Comparison of ENCODE assay signal across 22 mouse cellular contexts in genomic region chr13:101619154-101619553, GRCm38 (mm10).
DNase-seq lines count a peak whose midpoint lies in the region; ATAC-seq and TF ChIP-seq lines count a peak whose summit lies in the region.
"Had no signal": no experiment of that assay in that cellular context is flagged by ENCODE, and none has a peak within 500 bp of the region (broad histone marks: within the 10 kb centered on the region; RNA-seq: fewer than 3 reads in every experiment).

No protein-coding gene starts in this region.

- peak overlapping the region; percentile 41 for H3K4me2 ChIP-seq in myocyte (ENCODE audit: low read depth)
- no peak overlapping the region for H3K4me2 ChIP-seq in liver, embryonic 11.5 days
- H3K4me2 ChIP-seq in intestine, postnatal 0 days (replicated peaks; ENCODE audit: low read depth) = no peak overlapping the region

- H3K9me3 ChIP-seq in liver, embryonic 11.5 days (ENCODE audit: control insufficient read depth, low read length) = no peaks in the 10 kb centered on the region
- H3K9me3 ChIP-seq in intestine, postnatal 0 days (ENCODE audit: control insufficient read depth) = no peaks in the 10 kb centered on the region
- H3K9me3 ChIP-seq: G1E had no signal

- intact Hi-C loops in heart, adult 2 months (cut with DNase I) = no loop called here

- DNase-seq in heart, adult 11 months = peak; percentile 16
- DNase-seq in heart, adult 2 months = no peak
- DNase-seq in ZHBTc4 (ENCODE audit: low read depth, low spot score) = peak; percentile 6
- no peak for DNase-seq in liver, embryonic 11.5 days (ENCODE audit: low spot score)
- DNase-seq: adrenal gland, adult 2 months; adrenal gland, adult 8-10 months; adrenal gland, postnatal 10 days; adrenal gland, postnatal 14 days; adrenal gland, postnatal 25 days; adrenal gland, postnatal 36 days; B cell, adult 2 months; cerebellum, adult 11 months; cerebellum, adult 11-12 months; cerebellum, adult 18-20 months; cerebellum, adult 2 months had no signal

- no peaks in the 10 kb centered on the region for H3K27me3 ChIP-seq in heart, adult 2 months (ENCODE audit: control insufficient read depth, insufficient read depth, low read length)
- H3K27me3 ChIP-seq in myocyte (ENCODE audit: control insufficient read depth, insufficient read depth, insufficient read length) = no peaks in the 10 kb centered on the region
- no peaks in the 10 kb centered on the region for H3K27me3 ChIP-seq in liver, embryonic 11.5 days (replicated peaks; ENCODE audit: control insufficient read depth, insufficient read depth, low read length)
- H3K27me3 ChIP-seq in intestine, postnatal 0 days (replicated peaks; ENCODE audit: control insufficient read depth, insufficient read depth, low read length) = no peaks in the 10 kb centered on the region
- H3K27me3 ChIP-seq: CH12.LX, Patski had no signal

- H3ac ChIP-seq in myocyte (ENCODE audit: control insufficient read depth, insufficient read length) = no peak overlapping the region

- no peaks in the 10 kb centered on the region for H3K79me2 ChIP-seq in heart, adult 2 months (replicated peaks; ENCODE audit: control insufficient read depth, insufficient read depth, low read length)
- no peaks in the 10 kb centered on the region for H3K79me2 ChIP-seq in myocyte (ENCODE audit: control insufficient read depth, insufficient read depth)

- no peak for TF ChIP-seq POLR2A in heart, adult 2 months (IDR thresholded peaks at IDR 0.05; ENCODE audit: insufficient read depth, low read depth, low read length)
- TF ChIP-seq POLR2A in myocyte (IDR thresholded peaks at IDR 0.05; ENCODE audit: insufficient read length, low read depth) = no peak

- no peak for TF ChIP-seq CTCF in heart, adult 2 months (IDR thresholded peaks at IDR 0.05)
- no peak for TF ChIP-seq CTCF in intestine, postnatal 0 days (IDR thresholded peaks at IDR 0.05; ENCODE audit: low read depth)

- no peaks in the 10 kb centered on the region for H3K4me1 ChIP-seq in heart, adult 2 months (ENCODE audit: control insufficient read depth, insufficient read depth, low read length)
- no peaks in the 10 kb centered on the region for H3K4me1 ChIP-seq in liver, embryonic 11.5 days (replicated peaks; ENCODE audit: control insufficient read depth, insufficient read depth, low read length)
- no peaks in the 10 kb centered on the region for H3K4me1 ChIP-seq in intestine, postnatal 0 days (replicated peaks; ENCODE audit: control insufficient read depth, insufficient read depth, low read length)

- no peaks in the 10 kb centered on the region for H3K36me3 ChIP-seq in heart, adult 2 months (ENCODE audit: control insufficient read depth, insufficient read depth, low read length)
- H3K36me3 ChIP-seq in myocyte (ENCODE audit: control insufficient read depth, insufficient read depth) = no peaks in the 10 kb centered on the region
- no peaks in the 10 kb centered on the region for H3K36me3 ChIP-seq in liver, embryonic 11.5 days (ENCODE audit: control insufficient read depth, insufficient read depth, low read length)
- no peaks in the 10 kb centered on the region for H3K36me3 ChIP-seq in intestine, postnatal 0 days (ENCODE audit: control insufficient read depth, insufficient read depth)
- H3K36me3 ChIP-seq: G1E had no signal

- WGBS in heart, adult 2 months = 94% methylated on average over 1 of the region's 1 CpGs
- WGBS in liver, embryonic 11.5 days = 73% methylated on average over 1 of the region's 1 CpGs
- 97% methylated on average over 1 of the region's 1 CpGs for WGBS in intestine, postnatal 0 days

- no peak for ATAC-seq in liver, embryonic 11.5 days (replicated peaks; ENCODE audit: low FRiP score)
- no peak for ATAC-seq in intestine, postnatal 0 days
- ATAC-seq: activated CD4-positive, CD25-positive, alpha-beta regulatory T cell, adult 4 months; CD4-positive, CD25-positive, alpha-beta regulatory T cell, adult 4 months; Patski had no signal

- H3K9ac ChIP-seq in heart, adult 2 months (ENCODE audit: low read depth, low read length) = no peak overlapping the region
- H3K9ac ChIP-seq in liver, embryonic 11.5 days (ENCODE audit: low read depth, low read length) = no peak overlapping the region
- no peak overlapping the region for H3K9ac ChIP-seq in intestine, postnatal 0 days (ENCODE audit: low read depth, low read length)

- no peak for TF ChIP-seq EP300 in heart, adult 2 months (IDR thresholded peaks at IDR 0.05; ENCODE audit: insufficient read depth, low read depth, low read length)

- H3K27ac ChIP-seq in heart, adult 2 months = no peak overlapping the region
- no peak overlapping the region for H3K27ac ChIP-seq in liver, embryonic 11.5 days (ENCODE audit: low read depth, low read length)
- no peak overlapping the region for H3K27ac ChIP-seq in intestine, postnatal 0 days (ENCODE audit: low read depth, low read length)

- no peak overlapping the region for H3K4me3 ChIP-seq in heart, adult 2 months
- H3K4me3 ChIP-seq in myocyte = no peak overlapping the region
- H3K4me3 ChIP-seq in liver, embryonic 11.5 days (ENCODE audit: low read depth, low read length) = no peak overlapping the region
- H3K4me3 ChIP-seq in intestine, postnatal 0 days (ENCODE audit: low read depth, low read length) = no peak overlapping the region

TF ChIP-seq in myocyte, 11 proteins besides CTCF, POLR2A, EP300 and RAD21:
- peak in 2 of 3 experiments; percentile 18 to 29 for TF ChIP-seq MYOG (IDR thresholded peaks at IDR 0.05; ENCODE audit: control insufficient read depth in 1 of 3, insufficient read depth in 1 of 3, insufficient read length in 2 of 3, low read depth in 2 of 3)
- no peak for TF ChIP-seq TCF3 (IDR thresholded peaks at IDR 0.05; ENCODE audit: insufficient read length, low read depth)
- peak in 2 of 3 experiments; percentile 51 to 80 for TF ChIP-seq MYOD1 (IDR thresholded peaks at IDR 0.05; ENCODE audit: control insufficient read depth in 1 of 3, insufficient read length in 2 of 3, low read depth in 2 of 3)
- TF ChIP-seq POLR2AphosphoS2 (IDR thresholded peaks at IDR 0.05; ENCODE audit: insufficient read length, low read depth) = no peak

Comparison
In these comparisons a context has a peak if more than half of its experiments do, and no peak if none do; other contexts are left out.
1. DNase-seq: peak in heart, adult 11 months (single experiment) and ZHBTc4 (single experiment); none in heart, adult 2 months (0 of 2) and liver, embryonic 11.5 days (single experiment).